Mouse (Mus musculus) kidney, postnatal 4 days (tissue): ENCODE measurements around the gene Ttpal.

Experiments
- DNase-seq, 2 experiments: peaks; one replicate each; pipeline ENCODE4 v3.0.0; 2021; ENCODE audit warnings: mixed read lengths in 2 of 2

Ttpal gene

DNA sequence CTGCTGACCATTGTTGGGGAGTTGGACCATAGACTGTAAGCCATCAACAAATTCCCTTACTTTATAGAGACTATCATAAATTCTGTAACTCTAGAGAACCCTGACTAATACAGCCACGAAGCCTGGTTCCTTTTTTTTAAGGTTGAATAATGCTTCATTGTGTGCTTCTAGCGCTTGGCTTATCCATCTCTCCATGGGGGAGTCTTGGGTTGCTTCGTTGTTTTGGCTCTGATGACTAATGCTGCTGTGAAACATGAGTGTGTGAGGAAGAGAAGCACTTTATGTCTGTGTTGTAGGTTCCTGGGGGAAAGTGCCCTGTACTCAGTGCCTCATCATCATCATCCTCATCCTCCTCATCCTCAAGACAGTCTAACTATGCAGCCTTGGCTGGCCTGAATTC is 61.8 kb downstream of the Ttpal start:
- DNase-seq = no peak

DNA sequence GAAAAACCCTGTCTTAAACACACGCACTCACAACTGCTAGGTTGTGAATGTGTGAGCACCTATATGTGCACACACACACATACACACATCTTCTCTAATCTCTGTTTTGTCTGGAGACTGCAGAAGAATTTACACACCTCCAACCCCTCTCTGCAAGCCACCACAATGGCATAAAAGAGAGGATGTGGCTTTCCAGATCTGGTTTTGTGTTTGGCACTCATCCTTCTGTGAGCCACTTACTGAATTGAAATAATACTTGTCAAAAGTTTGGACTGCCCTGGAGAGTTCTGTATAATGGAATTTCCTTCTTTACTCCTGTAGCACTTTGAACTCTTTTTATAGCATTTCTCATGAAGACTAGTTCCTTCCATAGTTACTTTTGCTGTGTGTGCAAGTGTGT is 64.9 kb downstream of the Ttpal start:
- no peak for DNase-seq
